Mouse (Mus musculus) bone marrow, adult 2 months (tissue): Measurements from ENCODE around the gene Tab1.

ENCODE experiments used
- CTCF ChIP-seq: fragments of 200-500 bp; IDR thresholded peaks from 2 replicates; pipeline ENCODE4 v1.5.1; 2011; ENCODE audit warnings: low read length, control low read depth; ENCODE audit not compliant: control insufficient read depth, insufficient read depth
- POLR2A ChIP-seq: fragments of 200-500 bp; IDR thresholded peaks from 2 replicates; pipeline ENCODE4 v1.6.1; 2011; ENCODE audit warnings: low read depth, mild to moderate bottlenecking, control low read depth, low read length, borderline replicate concordance; ENCODE audit not compliant: control insufficient read depth

GRCm38 (mm10) chr15:80130689-80131088 is 2.2 kb upstream of the Tab1 start:
- TF ChIP-seq CTCF (no peak), POLR2A (no peak)
